Mouse (Mus musculus): Measurements from ENCODE around the gene Adipor2. TPM values are rescaled to one million over a fixed set of nuclear protein-coding genes. Genes with fewer than 3 reads are reported as not detected.
A peak's percentile ranks its signal among the peaks of the same experiment; 100 is the strongest.

The Adipor2 gene
- polyA plus RNA-seq, 1 experiment, result 38.0 TPM

- no peak overlapping the region for H3K4me3 ChIP-seq (ENCODE audit: insufficient read depth, low read length)
- H3K4me1 ChIP-seq (ENCODE audit: control insufficient read depth, insufficient read depth, low read length), result no peaks in the 10 kb centered on the region
- TF ChIP-seq POLR2A (IDR thresholded peaks at IDR 0.05; ENCODE audit: extremely low read depth, insufficient read depth, low read length) (no peak), CTCF (IDR thresholded peaks at IDR 0.05; ENCODE audit: extremely low read depth, insufficient read depth, low read length) (no peak)
- H3K27ac ChIP-seq (ENCODE audit: insufficient read depth, low read length), result 0 out of 2 replicates have a peak overlapping the region, but pooled peaks have one; percentile 52
Measured at GRCm38 (mm10) chr6:119396309-119396634, 21.2 kb downstream of the Adipor2 start.

- Histone ChIP-seq H3K4me3 (ENCODE audit: insufficient read depth, low read length) (no peak overlapping the region), H3K4me1 (ENCODE audit: control insufficient read depth, insufficient read depth, low read length) (no peaks in the 10 kb centered on the region), H3K27ac (ENCODE audit: insufficient read depth, low read length) (no peak overlapping the region)
- TF ChIP-seq POLR2A (IDR thresholded peaks at IDR 0.05; ENCODE audit: extremely low read depth, insufficient read depth, low read length), result no peak
- TF ChIP-seq CTCF (IDR thresholded peaks at IDR 0.05; ENCODE audit: extremely low read depth, insufficient read depth, low read length), result no peak
Measured at GRCm38 (mm10) chr6:119395421-119396308, 21.8 kb downstream of the Adipor2 start.

- Histone ChIP-seq H3K27ac (ENCODE audit: insufficient read depth, low read length) (no peak overlapping the region), H3K4me3 (ENCODE audit: insufficient read depth, low read length) (no peak overlapping the region), H3K4me1 (ENCODE audit: control insufficient read depth, insufficient read depth, low read length) (no peaks in the 10 kb centered on the region)
- TF ChIP-seq POLR2A (IDR thresholded peaks at IDR 0.05; ENCODE audit: extremely low read depth, insufficient read depth, low read length), result no peak
- TF ChIP-seq CTCF (IDR thresholded peaks at IDR 0.05; ENCODE audit: extremely low read depth, insufficient read depth, low read length), result no peak
Measured at GRCm38 (mm10) chr6:119392836-119393235, 24.7 kb downstream of the Adipor2 start.

- H3K27ac ChIP-seq (ENCODE audit: insufficient read depth, low read length), result no peak overlapping the region
- TF ChIP-seq CTCF (IDR thresholded peaks at IDR 0.05; ENCODE audit: extremely low read depth, insufficient read depth, low read length), result no peak
- TF ChIP-seq POLR2A (IDR thresholded peaks at IDR 0.05; ENCODE audit: extremely low read depth, insufficient read depth, low read length), result no peak
- peaks cover 5% of the 10 kb centered on the region for H3K4me1 ChIP-seq (ENCODE audit: control insufficient read depth, insufficient read depth, low read length)
- H3K4me3 ChIP-seq (ENCODE audit: insufficient read depth, low read length), result no peak overlapping the region
Measured at GRCm38 (mm10) chr6:119390728-119391127, 26.8 kb downstream of the Adipor2 start.

DNA sequence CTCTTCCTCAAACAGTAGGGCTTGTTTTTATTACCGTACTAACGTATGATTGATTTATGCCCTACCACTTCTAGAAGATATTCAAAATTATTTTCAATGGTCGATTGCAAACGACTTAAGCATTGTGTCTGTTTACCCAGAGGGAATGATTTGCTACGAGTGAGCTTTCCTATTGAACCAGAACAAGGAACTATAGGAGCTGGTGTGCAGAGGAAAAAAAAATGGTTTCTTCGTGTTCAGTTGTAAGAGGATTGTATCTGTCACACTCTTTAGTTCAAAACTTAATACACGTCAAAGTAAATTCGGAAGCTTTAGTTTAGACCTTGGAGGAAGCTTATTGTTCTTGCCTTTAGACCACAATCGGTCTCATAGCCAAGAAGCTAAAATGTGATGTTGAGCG lies 28.4 kb downstream of the Adipor2 start:
- H3K4me3 ChIP-seq (ENCODE audit: insufficient read depth, low read length), result peak overlapping the region; percentile 48
- peak overlapping the region; percentile 22; the same call in 1 of the 2 replicates for H3K27ac ChIP-seq (ENCODE audit: insufficient read depth, low read length)
- TF ChIP-seq POLR2A (IDR thresholded peaks at IDR 0.05; ENCODE audit: extremely low read depth, insufficient read depth, low read length), result no peak
- no peak for TF ChIP-seq CTCF (IDR thresholded peaks at IDR 0.05; ENCODE audit: extremely low read depth, insufficient read depth, low read length)
- H3K4me1 ChIP-seq (ENCODE audit: control insufficient read depth, insufficient read depth, low read length), result peaks cover 5% of the 10 kb centered on the region

- H3K27ac ChIP-seq (ENCODE audit: insufficient read depth, low read length), result peak overlapping the region; percentile 22; the same call in 1 of the 2 replicates
- H3K4me1 ChIP-seq (ENCODE audit: control insufficient read depth, insufficient read depth, low read length), result peaks cover 5% of the 10 kb centered on the region
- H3K4me3 ChIP-seq (ENCODE audit: insufficient read depth, low read length), result peak overlapping the region; percentile 48
- TF ChIP-seq POLR2A (IDR thresholded peaks at IDR 0.05; ENCODE audit: extremely low read depth, insufficient read depth, low read length) (peak; percentile 90), CTCF (IDR thresholded peaks at IDR 0.05; ENCODE audit: extremely low read depth, insufficient read depth, low read length) (no peak)
Measured at GRCm38 (mm10) chr6:119388650-119389012, 28.9 kb downstream of the Adipor2 start.

GRCm38 (mm10) chr6:119387801-119388649 lies 29.5 kb downstream of the Adipor2 start:
- H3K4me1 ChIP-seq (ENCODE audit: control insufficient read depth, insufficient read depth, low read length), result peaks cover 5% of the 10 kb centered on the region
- no peak for TF ChIP-seq CTCF (IDR thresholded peaks at IDR 0.05; ENCODE audit: extremely low read depth, insufficient read depth, low read length)
- TF ChIP-seq POLR2A (IDR thresholded peaks at IDR 0.05; ENCODE audit: extremely low read depth, insufficient read depth, low read length), result no peak
- H3K27ac ChIP-seq (ENCODE audit: insufficient read depth, low read length), result no peak overlapping the region
- peak overlapping the region; percentile 48 for H3K4me3 ChIP-seq (ENCODE audit: insufficient read depth, low read length)

DNA sequence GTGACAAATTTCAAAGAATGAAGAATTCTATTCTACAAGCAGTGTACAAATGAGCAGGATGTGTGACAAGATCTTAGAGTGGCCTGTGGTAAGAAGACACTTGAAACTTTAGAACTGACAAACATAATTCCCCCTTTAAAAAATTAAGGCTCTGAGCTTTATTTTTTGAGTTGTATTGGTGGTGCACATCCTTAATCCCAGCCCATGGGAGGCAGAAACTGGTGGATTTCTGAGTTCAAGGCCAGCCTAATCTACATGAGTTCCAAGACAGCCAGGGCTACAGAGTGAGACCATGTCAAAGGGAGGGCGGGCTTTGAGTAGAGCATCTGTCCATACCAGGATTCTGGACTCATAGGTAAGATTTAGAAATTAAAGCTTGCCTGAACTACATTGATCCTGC lies 30.7 kb downstream of the Adipor2 start:
- TF ChIP-seq POLR2A (IDR thresholded peaks at IDR 0.05; ENCODE audit: extremely low read depth, insufficient read depth, low read length) (no peak), CTCF (IDR thresholded peaks at IDR 0.05; ENCODE audit: extremely low read depth, insufficient read depth, low read length) (no peak)
- Histone ChIP-seq H3K4me3 (ENCODE audit: insufficient read depth, low read length) (no peak overlapping the region), H3K27ac (ENCODE audit: insufficient read depth, low read length) (no peak overlapping the region), H3K4me1 (ENCODE audit: control insufficient read depth, insufficient read depth, low read length) (peaks cover 5% of the 10 kb centered on the region)

- Histone ChIP-seq H3K4me1 (ENCODE audit: control insufficient read depth, insufficient read depth, low read length) (peaks cover 5% of the 10 kb centered on the region), H3K4me3 (ENCODE audit: insufficient read depth, low read length) (no peak overlapping the region), H3K27ac (ENCODE audit: insufficient read depth, low read length) (no peak overlapping the region)
- TF ChIP-seq POLR2A (IDR thresholded peaks at IDR 0.05; ENCODE audit: extremely low read depth, insufficient read depth, low read length) (no peak), CTCF (IDR thresholded peaks at IDR 0.05; ENCODE audit: extremely low read depth, insufficient read depth, low read length) (no peak)
Measured at GRCm38 (mm10) chr6:119386421-119386820, 31.1 kb downstream of the Adipor2 start.

All from cortical plate, adult 2 months (tissue).